Mouse (Mus musculus): ENCODE data around the gene Dcaf12. TPM values are rescaled to one million over a fixed set of nuclear protein-coding genes. Genes with fewer than 3 reads are reported as not detected.
A peak's percentile ranks its signal among the peaks of the same experiment; 100 is the strongest.

The Dcaf12 gene
- polyA plus RNA-seq, 1 experiment from 2014 or later: 70.8 TPM

GRCm38 (mm10) chr4:41274377-41274979 lies 40.2 kb downstream of the Dcaf12 start:
- Histone ChIP-seq H3K27me3 (replicated peaks) (no peaks in the 10 kb centered on the region), H3K27ac (replicated peaks) (peak overlapping the region; percentile 96), H3K4me1 (peaks cover 38% of the 10 kb centered on the region), H3K36me3 (peaks cover 4% of the 10 kb centered on the region; the same call in 1 of the 2 replicates), H3K9ac (replicated peaks) (peak overlapping the region; percentile 91), H3K9me3 (replicated peaks) (no peaks in the 10 kb centered on the region), H3K4me2 (peak overlapping the region; percentile 81), H3K4me3 (replicated peaks) (peak overlapping the region; percentile 94)
- ATAC-seq (ENCODE audit: low FRiP score): peak; percentile 60
- WGBS: 2% methylated on average over 18 of the region's 18 CpGs

GRCm38 (mm10) chr4:41268133-41268532 lies 46.6 kb downstream of the Dcaf12 start:
- no peak for ATAC-seq (ENCODE audit: low FRiP score)
- H3K4me2 ChIP-seq: no peak overlapping the region
- H3K36me3 ChIP-seq: peaks cover 7% of the 10 kb centered on the region; the same call in 1 of the 2 replicates
- H3K9ac ChIP-seq (replicated peaks): no peak overlapping the region
- no peaks in the 10 kb centered on the region for H3K9me3 ChIP-seq (replicated peaks)
- H3K4me3 ChIP-seq (replicated peaks): no peak overlapping the region
- no peaks in the 10 kb centered on the region for H3K27me3 ChIP-seq (replicated peaks)
- peaks cover 25% of the 10 kb centered on the region for H3K4me1 ChIP-seq
- H3K27ac ChIP-seq (replicated peaks): no peak overlapping the region

GRCm38 (mm10) chr4:41266350-41266749 lies 48.3 kb downstream of the Dcaf12 start:
- Histone ChIP-seq H3K36me3 (peaks cover 15% of the 10 kb centered on the region; the same call in 1 of the 2 replicates), H3K27me3 (replicated peaks) (no peaks in the 10 kb centered on the region), H3K9me3 (replicated peaks) (no peaks in the 10 kb centered on the region), H3K4me3 (replicated peaks) (no peak overlapping the region), H3K4me1 (peaks cover 11% of the 10 kb centered on the region), H3K9ac (replicated peaks) (no peak overlapping the region), H3K27ac (replicated peaks) (no peak overlapping the region), H3K4me2 (no peak overlapping the region)
- ATAC-seq (ENCODE audit: low FRiP score): no peak
- WGBS: 82% methylated on average over 4 of the region's 4 CpGs

- no peak overlapping the region for H3K9ac ChIP-seq (replicated peaks)
- no peak overlapping the region for H3K4me2 ChIP-seq
- no peak overlapping the region for H3K27ac ChIP-seq (replicated peaks)
- H3K36me3 ChIP-seq: peaks cover 8% of the 10 kb centered on the region; the same call in 1 of the 2 replicates
- no peaks in the 10 kb centered on the region for H3K27me3 ChIP-seq (replicated peaks)
- no peak overlapping the region for H3K4me3 ChIP-seq (replicated peaks)
- ATAC-seq (ENCODE audit: low FRiP score): no peak
- no peaks in the 10 kb centered on the region for H3K9me3 ChIP-seq (replicated peaks)
- peaks cover under 1% of the 10 kb centered on the region; the same call in 1 of the 2 replicates for H3K4me1 ChIP-seq
Measured at GRCm38 (mm10) chr4:41260691-41261090, 54.0 kb downstream of the Dcaf12 start.

- H3K9me3 ChIP-seq (replicated peaks): no peaks in the 10 kb centered on the region
- no peak overlapping the region for H3K4me2 ChIP-seq
- WGBS: 85% methylated on average over 4 of the region's 4 CpGs
- 0 out of 2 replicates have a peak, but pooled peaks cover 8% of the 10 kb centered on the region for H3K36me3 ChIP-seq
- no peak overlapping the region for H3K4me3 ChIP-seq (replicated peaks)
- ATAC-seq (ENCODE audit: low FRiP score): no peak
- no peaks in the 10 kb centered on the region for H3K4me1 ChIP-seq
- no peak overlapping the region for H3K9ac ChIP-seq (replicated peaks)
- no peaks in the 10 kb centered on the region for H3K27me3 ChIP-seq (replicated peaks)
- H3K27ac ChIP-seq (replicated peaks): no peak overlapping the region
Measured at GRCm38 (mm10) chr4:41259019-41259418, 55.7 kb downstream of the Dcaf12 start.

- Histone ChIP-seq H3K4me2 (no peak overlapping the region), H3K4me1 (no peaks in the 10 kb centered on the region), H3K9ac (replicated peaks) (no peak overlapping the region), H3K9me3 (replicated peaks) (no peaks in the 10 kb centered on the region), H3K27me3 (replicated peaks) (no peaks in the 10 kb centered on the region), H3K4me3 (replicated peaks) (no peak overlapping the region), H3K36me3 (0 out of 2 replicates have a peak, but pooled peaks cover 6% of the 10 kb centered on the region), H3K27ac (replicated peaks) (no peak overlapping the region)
- no peak for ATAC-seq (ENCODE audit: low FRiP score)
- WGBS: 90% methylated on average over 1 of the region's 1 CpGs
Measured at GRCm38 (mm10) chr4:41257752-41258151, 56.9 kb downstream of the Dcaf12 start.

- H3K9ac ChIP-seq (replicated peaks): no peak overlapping the region
- no peak for ATAC-seq (ENCODE audit: low FRiP score)
- H3K4me2 ChIP-seq: no peak overlapping the region
- no peak overlapping the region for H3K4me3 ChIP-seq (replicated peaks)
- H3K27me3 ChIP-seq (replicated peaks): no peaks in the 10 kb centered on the region
- no peaks in the 10 kb centered on the region for H3K4me1 ChIP-seq
- H3K27ac ChIP-seq (replicated peaks): no peak overlapping the region
- H3K9me3 ChIP-seq (replicated peaks): no peaks in the 10 kb centered on the region
- peaks cover 6% of the 10 kb centered on the region; the same call in 1 of the 2 replicates for H3K36me3 ChIP-seq
- WGBS: 95% methylated on average over 12 of the region's 12 CpGs
Measured at GRCm38 (mm10) chr4:41255564-41256210, 59.0 kb downstream of the Dcaf12 start.

- Histone ChIP-seq H3K4me1 (no peaks in the 10 kb centered on the region), H3K36me3 (peaks cover 14% of the 10 kb centered on the region), H3K9me3 (replicated peaks) (no peaks in the 10 kb centered on the region), H3K9ac (replicated peaks) (no peak overlapping the region), H3K4me3 (replicated peaks) (no peak overlapping the region), H3K27ac (replicated peaks) (no peak overlapping the region), H3K27me3 (replicated peaks) (no peaks in the 10 kb centered on the region), H3K4me2 (no peak overlapping the region)
- ATAC-seq (ENCODE audit: low FRiP score): no peak
- WGBS: 93% methylated on average over 2 of the region's 2 CpGs
Measured at GRCm38 (mm10) chr4:41253756-41254155, 60.9 kb downstream of the Dcaf12 start.

GRCm38 (mm10) chr4:41245408-41245807 lies 69.3 kb downstream of the Dcaf12 start:
- 94% methylated on average over 2 of the region's 2 CpGs for WGBS

More at GRCm38 (mm10) chr4:41245408-41245807, 69.3 kb downstream of the Dcaf12 start:
- Histone ChIP-seq H3K4me1 (no peaks in the 10 kb centered on the region), H3K4me2 (no peak overlapping the region), H3K9me3 (replicated peaks) (no peaks in the 10 kb centered on the region), H3K27me3 (replicated peaks) (no peaks in the 10 kb centered on the region), H3K9ac (replicated peaks) (no peak overlapping the region), H3K36me3 (peaks cover 19% of the 10 kb centered on the region), H3K27ac (replicated peaks) (no peak overlapping the region), H3K4me3 (replicated peaks) (no peak overlapping the region)
- ATAC-seq (ENCODE audit: low FRiP score): no peak

Other genes with a start within 250 kb of the Dcaf12 start
- gene Aqp3, start 216.7 kb downstream of the Dcaf12 start, polyA plus RNA-seq (2015; fragmentation: Nextera tagmentation; extraction: Ambion mirVana): 0.65 TPM in 1 of 2 replicates, not detected in the other
- 35.7 and 39.3 TPM in 2 replicates for gene Nol6, start 190.4 kb downstream of the Dcaf12 start, polyA plus RNA-seq (2015; fragmentation: Nextera tagmentation; extraction: Ambion mirVana)
- gene Ube2r2, start 179.1 kb downstream of the Dcaf12 start, polyA plus RNA-seq (2015; fragmentation: Nextera tagmentation; extraction: Ambion mirVana): 46.4 and 52.2 TPM in 2 replicates
- gene Ubap2, start 39.7 kb downstream of the Dcaf12 start, polyA plus RNA-seq (2015; fragmentation: Nextera tagmentation; extraction: Ambion mirVana): 46.3 and 54.7 TPM in 2 replicates
- gene Ubap1, start 34.1 kb upstream of the Dcaf12 start, polyA plus RNA-seq (2015; fragmentation: Nextera tagmentation; extraction: Ambion mirVana): 68.1 and 69.3 TPM in 2 replicates
- 2.4 and 3.0 TPM in 2 replicates for gene Kif24, start 150.0 kb upstream of the Dcaf12 start, polyA plus RNA-seq (2015; fragmentation: Nextera tagmentation; extraction: Ambion mirVana)
- gene Nudt2, start 150.3 kb upstream of the Dcaf12 start, polyA plus RNA-seq (2015; fragmentation: Nextera tagmentation; extraction: Ambion mirVana): 62.8 and 71.6 TPM in 2 replicates
- 7.8 and 8.3 TPM in 2 replicates for gene AI464131, start 188.2 kb upstream of the Dcaf12 start, polyA plus RNA-seq (2015; fragmentation: Nextera tagmentation; extraction: Ambion mirVana)
- 8.6 and 10.1 TPM in 2 replicates for gene 1110017D15Rik, start 202.4 kb upstream of the Dcaf12 start, polyA plus RNA-seq (2015; fragmentation: Nextera tagmentation; extraction: Ambion mirVana)

All from neural tube, embryonic 15.5 days (tissue).